Mouse (Mus musculus): ENCODE measurements around the gene Grk5.

DNA sequence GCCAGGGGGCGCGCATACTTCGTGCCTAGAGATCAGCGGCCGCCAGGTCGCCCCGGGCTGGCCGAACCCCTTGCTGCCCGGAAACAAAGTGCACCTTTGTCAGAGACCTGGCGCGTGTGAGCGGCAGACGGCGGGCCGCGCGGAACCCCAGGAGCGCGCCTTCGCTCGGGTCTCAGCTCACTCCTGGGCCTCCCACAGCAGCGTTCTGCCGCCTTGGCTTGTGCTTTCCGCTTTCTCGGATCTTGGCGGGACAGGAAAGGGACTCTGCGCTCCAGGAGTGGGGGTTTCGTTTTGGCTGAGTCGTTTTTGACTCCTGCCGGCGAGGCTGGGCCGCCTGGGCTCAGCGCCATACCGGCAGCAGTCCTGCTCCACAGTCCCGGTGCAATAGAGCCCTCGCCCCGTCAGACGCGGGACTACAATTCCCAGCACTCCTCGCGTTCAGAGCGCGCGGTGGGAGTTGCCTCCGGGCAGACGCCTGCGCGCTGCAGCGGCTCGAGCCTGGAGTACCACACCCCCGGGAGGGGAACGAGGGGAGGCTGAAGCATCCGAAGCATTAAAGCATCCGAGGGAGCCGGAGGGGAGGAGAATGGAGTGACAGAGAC lies at the start of gene Grk5:
- no peak for TF ChIP-seq CTCF (conservative IDR thresholded peaks at IDR 0.05; ENCODE audit: low read length)
- TF ChIP-seq NANOG (IDR thresholded peaks at IDR 0.05; ENCODE audit: borderline replicate concordance, low read length), result no peak
